Mouse (Mus musculus): ENCODE measurements around the gene Trim7. TPM values are rescaled to one million over a fixed set of nuclear protein-coding genes. Genes with fewer than 3 reads are reported as not detected.
A peak's percentile ranks its signal among the peaks of the same experiment; 100 is the strongest.

Gene Trim7
- polyA plus RNA-seq, 1 experiment from 2014 or later: 0.32 TPM

DNA sequence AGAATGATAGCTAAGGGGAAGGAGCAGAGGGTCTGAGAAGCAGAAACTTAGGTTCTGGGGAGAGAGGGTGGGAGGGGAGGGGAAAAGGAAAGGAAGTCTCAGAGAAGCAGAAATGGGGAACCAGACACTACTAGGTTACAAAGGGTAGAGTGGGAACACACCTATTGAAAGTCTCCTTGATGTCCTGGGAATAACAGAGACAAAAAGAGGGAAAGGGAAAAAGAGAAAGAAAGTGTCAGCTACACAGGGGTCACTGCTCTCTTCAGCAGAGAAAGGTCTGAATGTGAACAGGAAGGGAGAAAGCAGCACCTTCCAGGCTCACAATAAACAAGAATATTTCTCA is 17.7 kb upstream of the Trim7 start:
- no peak for DNase-seq (ENCODE audit: low spot score)
- no peaks in the 10 kb centered on the region for H3K27me3 ChIP-seq (ENCODE audit: low read depth, poor library complexity, severe bottlenecking)
- H3K4me1 ChIP-seq: no peaks in the 10 kb centered on the region
- peaks cover 100% of the 10 kb centered on the region for H3K36me3 ChIP-seq
- H3K9me3 ChIP-seq (replicated peaks): no peaks in the 10 kb centered on the region
- no peak overlapping the region for H3K27ac ChIP-seq (replicated peaks)
- H3K4me3 ChIP-seq: no peak overlapping the region

DNA sequence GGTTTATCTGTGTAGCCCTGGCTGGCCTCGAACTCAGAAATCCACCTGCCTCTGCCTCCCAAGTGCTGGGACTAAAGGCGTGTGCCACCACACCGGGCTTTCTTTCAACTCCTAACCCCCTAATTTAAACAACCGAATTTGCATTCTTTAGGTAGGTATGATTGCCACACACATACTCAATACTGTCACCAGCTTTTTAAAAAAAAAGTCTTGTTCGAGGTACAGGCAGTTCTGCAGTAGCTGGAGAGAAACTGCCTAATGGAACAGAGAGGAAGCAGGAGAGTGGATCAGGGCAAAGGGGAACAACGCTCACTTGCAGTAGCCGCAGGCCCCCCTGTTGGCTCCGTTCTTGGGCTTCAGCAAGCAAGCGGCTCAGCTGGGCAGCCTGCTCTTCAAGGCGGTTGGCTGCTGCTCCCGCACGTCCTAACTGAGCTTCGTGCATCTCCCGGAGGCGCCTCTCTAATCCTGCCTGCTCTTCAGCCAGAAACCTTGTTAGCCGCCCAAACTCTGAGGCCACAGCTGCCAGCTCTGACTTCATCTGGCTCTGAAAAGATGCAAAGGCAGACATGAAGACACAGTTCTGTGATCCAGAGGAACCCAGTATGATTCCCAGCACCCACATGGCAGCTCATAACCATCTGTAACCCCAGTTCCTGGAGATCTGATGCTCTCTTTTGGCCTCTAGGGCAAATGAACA is 17.1 kb upstream of the Trim7 start:
- no peaks in the 10 kb centered on the region for H3K27me3 ChIP-seq (ENCODE audit: low read depth, poor library complexity, severe bottlenecking)
- H3K4me3 ChIP-seq: peak overlapping the region; percentile 21; the same call in 1 of the 2 replicates
- H3K4me1 ChIP-seq: no peaks in the 10 kb centered on the region
- WGBS: 71% methylated on average over 16 of the region's 16 CpGs
- no peaks in the 10 kb centered on the region for H3K9me3 ChIP-seq (replicated peaks)
- no peak overlapping the region for H3K27ac ChIP-seq (replicated peaks)
- peaks cover 99% of the 10 kb centered on the region for H3K36me3 ChIP-seq
- DNase-seq (ENCODE audit: low spot score): no peak

GRCm38 (mm10) chr11:48809434-48809830 is 16.5 kb upstream of the Trim7 start:
- H3K27ac ChIP-seq (replicated peaks): no peak overlapping the region
- no peak overlapping the region for H3K4me3 ChIP-seq
- no peaks in the 10 kb centered on the region for H3K27me3 ChIP-seq (ENCODE audit: low read depth, poor library complexity, severe bottlenecking)
- DNase-seq (ENCODE audit: low spot score): no peak
- H3K9me3 ChIP-seq (replicated peaks): no peaks in the 10 kb centered on the region
- H3K36me3 ChIP-seq: peaks cover 98% of the 10 kb centered on the region
- WGBS: 78% methylated on average over 4 of the region's 4 CpGs
- H3K4me1 ChIP-seq: no peaks in the 10 kb centered on the region; the same call in 1 of the 2 replicates

DNA sequence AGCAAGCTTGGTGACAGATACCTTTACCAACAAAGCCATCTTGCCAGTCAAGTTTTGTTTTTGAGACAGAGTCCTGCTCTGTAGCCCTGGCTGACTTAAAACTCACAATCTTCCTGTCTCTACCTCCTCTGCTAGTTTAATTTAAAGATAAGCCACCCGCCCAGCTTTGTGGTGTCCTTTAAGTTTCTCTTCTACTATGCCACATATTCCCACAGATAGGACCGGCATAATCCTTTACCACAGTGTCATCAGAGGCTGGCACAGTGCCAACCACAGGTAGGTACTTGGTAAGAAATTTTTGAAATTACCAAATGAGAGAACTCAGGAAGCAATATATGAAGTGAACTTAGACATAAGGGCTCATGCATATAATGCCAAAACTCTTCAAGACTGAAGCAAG is 15.8 kb upstream of the Trim7 start:
- Histone ChIP-seq H3K36me3 (peaks cover 95% of the 10 kb centered on the region), H3K27me3 (ENCODE audit: low read depth, poor library complexity, severe bottlenecking) (no peaks in the 10 kb centered on the region), H3K27ac (replicated peaks) (no peak overlapping the region), H3K9me3 (replicated peaks) (no peaks in the 10 kb centered on the region), H3K4me3 (no peak overlapping the region), H3K4me1 (peaks cover 6% of the 10 kb centered on the region)
- DNase-seq (ENCODE audit: low spot score): no peak
- WGBS: 95% methylated on average over 2 of the region's 2 CpGs

GRCm38 (mm10) chr11:48813782-48814181 is 12.2 kb upstream of the Trim7 start:
- H3K27me3 ChIP-seq (ENCODE audit: low read depth, poor library complexity, severe bottlenecking): no peaks in the 10 kb centered on the region
- no peak for DNase-seq (ENCODE audit: low spot score)
- peaks cover 66% of the 10 kb centered on the region for H3K36me3 ChIP-seq
- H3K4me1 ChIP-seq: peaks cover 18% of the 10 kb centered on the region
- H3K27ac ChIP-seq (replicated peaks): no peak overlapping the region
- H3K9me3 ChIP-seq (replicated peaks): no peaks in the 10 kb centered on the region
- no peak overlapping the region for H3K4me3 ChIP-seq

DNA sequence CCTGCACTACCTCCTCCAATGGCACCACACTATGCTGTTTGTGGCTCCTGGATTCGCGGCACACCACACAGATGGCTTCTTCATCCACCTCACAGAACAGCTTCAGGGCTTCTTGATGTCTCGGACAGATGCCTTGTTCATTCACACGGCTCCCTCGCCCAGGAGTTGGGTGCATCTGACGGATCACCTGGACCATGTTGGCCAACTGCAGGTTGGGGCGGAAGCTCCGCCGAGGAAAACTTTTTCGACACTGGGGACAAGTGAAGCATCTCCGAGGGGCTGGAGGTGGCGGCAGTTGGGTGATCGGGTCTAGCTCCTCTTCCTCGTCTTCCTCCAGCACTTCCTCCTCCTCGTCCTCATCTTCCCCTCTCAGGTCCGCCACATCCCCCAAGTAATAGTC is 10.1 kb upstream of the Trim7 start:
- peaks cover 46% of the 10 kb centered on the region for H3K36me3 ChIP-seq
- WGBS: 79% methylated on average over 16 of the region's 16 CpGs
- no peak for DNase-seq (ENCODE audit: low spot score)
- H3K27ac ChIP-seq (replicated peaks): peak overlapping the region; percentile 97
- H3K4me1 ChIP-seq: peaks cover 18% of the 10 kb centered on the region
- no peaks in the 10 kb centered on the region for H3K27me3 ChIP-seq (ENCODE audit: low read depth, poor library complexity, severe bottlenecking)
- peak overlapping the region; percentile 93 for H3K4me3 ChIP-seq
- H3K9me3 ChIP-seq (replicated peaks): no peaks in the 10 kb centered on the region

DNA sequence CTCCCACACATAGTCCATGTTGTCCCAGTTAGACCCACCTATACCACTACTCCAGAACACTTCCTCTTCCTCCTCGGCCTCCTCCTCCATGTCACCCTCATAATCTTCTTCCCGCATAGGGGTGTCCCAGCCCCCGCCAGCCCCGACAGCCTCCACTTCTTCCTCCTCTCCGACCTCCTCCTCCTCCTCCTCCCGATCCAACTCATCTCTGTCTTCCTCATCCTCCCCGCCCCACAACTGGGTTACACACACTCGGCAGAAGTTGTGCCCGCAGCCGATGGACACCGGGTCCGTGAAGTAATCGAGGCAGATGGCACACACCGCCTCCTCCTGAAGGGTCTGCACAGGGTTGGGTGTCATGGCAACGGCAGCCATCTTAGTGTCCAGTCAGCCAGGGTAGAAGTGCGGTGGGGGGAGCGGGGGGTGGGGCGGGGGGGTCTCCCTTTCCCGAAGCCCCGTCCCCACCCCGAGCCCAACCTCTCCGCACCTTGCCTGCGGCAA is 9.6 kb upstream of the Trim7 start:
- peak; percentile 76 for DNase-seq (ENCODE audit: low spot score)
- H3K4me3 ChIP-seq: peak overlapping the region; percentile 93
- no peaks in the 10 kb centered on the region for H3K9me3 ChIP-seq (replicated peaks)
- H3K36me3 ChIP-seq: peaks cover 41% of the 10 kb centered on the region
- no peaks in the 10 kb centered on the region for H3K27me3 ChIP-seq (ENCODE audit: low read depth, poor library complexity, severe bottlenecking)
- peaks cover 18% of the 10 kb centered on the region for H3K4me1 ChIP-seq
- WGBS: 5% methylated on average over 23 of the region's 23 CpGs
- H3K27ac ChIP-seq (replicated peaks): peak overlapping the region; percentile 97

DNA sequence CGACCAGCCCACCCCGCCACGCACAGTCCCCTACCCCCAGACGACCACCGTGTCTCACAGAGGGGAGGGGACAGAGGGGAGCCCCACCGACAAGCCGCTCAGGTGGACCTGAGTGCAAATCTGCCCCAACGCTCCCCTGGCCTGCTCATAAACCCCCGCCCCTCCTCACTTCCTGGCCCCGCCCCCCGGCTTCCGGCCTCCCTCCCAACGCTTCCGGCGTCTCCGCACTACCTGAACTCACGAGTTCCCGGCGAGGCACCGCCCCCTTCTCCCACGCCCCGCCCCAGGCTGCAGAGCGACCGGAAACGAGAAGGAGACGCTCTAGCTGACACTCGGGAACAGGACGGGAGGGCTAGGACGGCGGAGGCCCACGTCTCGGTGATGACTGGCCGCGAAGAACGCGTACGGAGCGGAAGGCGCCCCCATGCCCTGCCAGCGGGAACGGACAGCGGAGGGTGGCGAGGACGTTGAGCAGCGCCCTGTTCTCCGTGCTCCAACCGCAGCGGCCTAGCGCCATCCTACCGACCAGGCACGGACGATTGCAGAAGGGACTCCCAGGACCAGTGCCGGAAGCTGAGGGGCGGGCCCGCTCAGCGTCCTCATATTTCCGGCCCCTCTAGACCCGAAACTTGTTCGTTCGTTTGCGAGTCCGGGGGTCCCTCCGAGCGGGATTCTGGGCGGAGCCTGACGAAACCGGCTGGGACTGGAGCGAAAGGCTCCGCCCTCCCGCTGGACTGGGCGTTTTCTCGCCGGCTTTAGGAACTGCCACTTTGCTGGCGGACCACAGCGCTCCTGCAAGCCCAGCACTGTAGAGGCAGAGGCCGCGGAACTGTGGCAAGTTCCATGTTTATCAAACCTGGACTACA is 8.9 kb upstream of the Trim7 start, which contains the start of gene Trim41:
TSS of gene Trim41 (minus strand) at position 554 of the 866 bp plus-strand sequence.
- Histone ChIP-seq H3K4me3 (peak within 1 kb of the TSS; percentile 93), H3K9me3 (replicated peaks) (no peaks in the 10 kb centered on the region), H3K4me1 (peaks cover 18% of the 10 kb centered on the region), H3K27ac (replicated peaks) (peak within 1 kb of the TSS; percentile 97), H3K27me3 (ENCODE audit: low read depth, poor library complexity, severe bottlenecking) (no peaks in the 10 kb centered on the region), H3K36me3 (peaks cover 34% of the 10 kb centered on the region)
- peak; percentile 99 for DNase-seq (ENCODE audit: low spot score)
- WGBS: under 1% methylated on average over 77 of the region's 77 CpGs

DNA sequence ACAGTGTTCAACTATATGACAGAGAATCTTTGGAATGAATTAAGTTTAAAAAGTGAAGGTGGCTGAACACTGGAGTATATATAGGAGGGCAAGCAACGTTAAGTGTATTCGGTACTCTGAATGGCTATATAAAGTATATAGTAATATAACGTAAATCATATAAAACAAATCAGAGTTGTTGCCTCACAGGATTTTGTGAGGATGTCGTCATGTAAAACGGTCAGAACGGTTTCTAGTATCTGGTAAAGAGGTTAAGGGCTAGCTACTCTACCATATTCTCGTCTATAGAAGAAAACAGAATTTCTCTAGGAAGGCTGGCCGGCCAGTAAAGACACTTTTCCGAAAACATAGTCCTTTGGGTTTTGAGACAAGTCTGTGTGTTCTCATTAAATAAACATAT is 8.1 kb upstream of the Trim7 start:
- H3K9me3 ChIP-seq (replicated peaks): no peaks in the 10 kb centered on the region
- peaks cover 26% of the 10 kb centered on the region for H3K36me3 ChIP-seq
- H3K27me3 ChIP-seq (ENCODE audit: low read depth, poor library complexity, severe bottlenecking): no peaks in the 10 kb centered on the region
- no peak for DNase-seq (ENCODE audit: low spot score)
- WGBS: 8% methylated on average over 9 of the region's 9 CpGs
- peak overlapping the region; percentile 93 for H3K4me3 ChIP-seq
- H3K27ac ChIP-seq (replicated peaks): peak overlapping the region; percentile 97
- H3K4me1 ChIP-seq: peaks cover 20% of the 10 kb centered on the region

DNA sequence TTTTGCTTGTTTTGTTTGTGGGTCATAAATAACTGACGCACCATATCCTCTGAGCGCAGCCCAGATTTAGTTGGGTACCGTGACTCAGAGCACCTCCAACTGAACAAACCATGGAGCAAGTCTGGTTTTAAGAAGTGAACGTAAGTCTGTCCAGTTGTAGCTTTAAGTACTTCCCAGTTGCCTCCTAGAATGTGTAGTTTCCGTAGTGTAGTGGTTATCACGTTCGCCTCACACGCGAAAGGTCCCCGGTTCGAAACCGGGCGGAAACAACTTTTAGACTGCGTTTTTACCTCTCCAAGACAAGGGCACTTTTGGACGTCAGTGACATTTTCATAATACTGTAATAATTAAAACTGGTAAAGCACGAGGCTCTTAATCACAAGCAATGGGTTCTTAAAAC is 7.6 kb upstream of the Trim7 start:
- 2% methylated on average over 16 of the region's 16 CpGs for WGBS
- Histone ChIP-seq H3K9me3 (replicated peaks) (no peaks in the 10 kb centered on the region), H3K36me3 (peaks cover 21% of the 10 kb centered on the region), H3K4me1 (peaks cover 26% of the 10 kb centered on the region), H3K27me3 (ENCODE audit: low read depth, poor library complexity, severe bottlenecking) (no peaks in the 10 kb centered on the region), H3K27ac (replicated peaks) (no peak overlapping the region), H3K4me3 (peak overlapping the region; percentile 93)
- DNase-seq (ENCODE audit: low spot score): peak; percentile 81

GRCm38 (mm10) chr11:48819614-48820307 is 6.2 kb upstream of the Trim7 start:
- Histone ChIP-seq H3K27me3 (ENCODE audit: low read depth, poor library complexity, severe bottlenecking) (peaks cover 12% of the 10 kb centered on the region), H3K36me3 (peaks cover 9% of the 10 kb centered on the region), H3K4me3 (no peak overlapping the region), H3K4me1 (peaks cover 36% of the 10 kb centered on the region), H3K27ac (replicated peaks) (no peak overlapping the region), H3K9me3 (replicated peaks) (no peaks in the 10 kb centered on the region)
- WGBS: 80% methylated on average over 7 of the region's 7 CpGs
- DNase-seq (ENCODE audit: low spot score): no peak

GRCm38 (mm10) chr11:48820308-48820674 is 5.6 kb upstream of the Trim7 start:
- peaks cover 6% of the 10 kb centered on the region for H3K36me3 ChIP-seq
- H3K9me3 ChIP-seq (replicated peaks): no peaks in the 10 kb centered on the region
- H3K4me3 ChIP-seq: no peak overlapping the region
- H3K27me3 ChIP-seq (ENCODE audit: low read depth, poor library complexity, severe bottlenecking): peaks cover 17% of the 10 kb centered on the region
- peaks cover 30% of the 10 kb centered on the region for H3K4me1 ChIP-seq
- no peak overlapping the region for H3K27ac ChIP-seq (replicated peaks)
- DNase-seq (ENCODE audit: low spot score): no peak
